Mouse (Mus musculus): Measurements from ENCODE around the gene Usp39. TPM values are rescaled to one million over a fixed set of nuclear protein-coding genes. Genes with fewer than 3 reads are reported as not detected.
A peak's percentile ranks its signal among the peaks of the same experiment; 100 is the strongest.

The Usp39 gene
- polyA plus RNA-seq (2015; fragmentation: Nextera tagmentation; extraction: Ambion mirVana): 38.2 and 42.6 TPM in 2 replicates

GRCm38 (mm10) chr6:72345074-72345567, at the start of gene Usp39:
TSS of gene Usp39 (minus strand) at chr6:72345184.
- H3K4me2 ChIP-seq (replicated peaks): peak within 1 kb of the TSS; percentile 83
- WGBS: under 1% methylated on average over 30 of the region's 30 CpGs
- peak within 1 kb of the TSS; percentile 51; the same call in 1 of the 2 replicates for H3K27ac ChIP-seq
- H3K9ac ChIP-seq: peak within 1 kb of the TSS; percentile 84
- peaks cover 17% of the 10 kb centered on the region for H3K4me1 ChIP-seq (replicated peaks)
- H3K4me3 ChIP-seq (replicated peaks): peak within 1 kb of the TSS; percentile 84
- peak; percentile 87 for ATAC-seq
- H3K9me3 ChIP-seq: no peaks in the 10 kb centered on the region
- peaks cover 7% of the 10 kb centered on the region; the same call in 1 of the 2 replicates for H3K36me3 ChIP-seq
- H3K27me3 ChIP-seq (replicated peaks): no peaks in the 10 kb centered on the region

DNA sequence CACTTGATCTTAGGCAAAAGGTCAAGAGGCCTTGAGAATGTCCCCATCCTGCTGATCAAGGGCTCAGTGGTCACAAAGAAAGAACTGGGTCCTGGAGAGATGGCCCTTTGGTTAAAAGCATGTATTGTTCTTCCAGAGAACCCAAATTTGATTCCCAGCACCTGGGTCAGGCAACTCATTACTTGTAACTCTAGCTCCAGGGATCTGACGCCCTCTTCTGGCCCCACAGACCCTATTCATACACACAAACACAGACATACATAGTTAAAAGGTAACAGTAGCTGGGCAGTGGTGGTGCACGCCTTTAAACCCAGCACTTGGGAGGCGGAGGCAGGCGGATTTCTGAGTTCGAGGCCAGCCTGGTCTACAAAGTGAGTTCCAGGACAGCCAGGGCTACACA, 47.4 kb upstream of the Usp39 start:
- Histone ChIP-seq H3K9ac (no peak overlapping the region), H3K4me2 (replicated peaks) (no peak overlapping the region), H3K27ac (no peak overlapping the region), H3K36me3 (no peaks in the 10 kb centered on the region), H3K4me1 (replicated peaks) (peaks cover 24% of the 10 kb centered on the region), H3K9me3 (no peaks in the 10 kb centered on the region), H3K27me3 (replicated peaks) (no peaks in the 10 kb centered on the region), H3K4me3 (replicated peaks) (no peak overlapping the region)
- no peak for ATAC-seq
- 91% methylated on average over 5 of the region's 5 CpGs for WGBS

DNA sequence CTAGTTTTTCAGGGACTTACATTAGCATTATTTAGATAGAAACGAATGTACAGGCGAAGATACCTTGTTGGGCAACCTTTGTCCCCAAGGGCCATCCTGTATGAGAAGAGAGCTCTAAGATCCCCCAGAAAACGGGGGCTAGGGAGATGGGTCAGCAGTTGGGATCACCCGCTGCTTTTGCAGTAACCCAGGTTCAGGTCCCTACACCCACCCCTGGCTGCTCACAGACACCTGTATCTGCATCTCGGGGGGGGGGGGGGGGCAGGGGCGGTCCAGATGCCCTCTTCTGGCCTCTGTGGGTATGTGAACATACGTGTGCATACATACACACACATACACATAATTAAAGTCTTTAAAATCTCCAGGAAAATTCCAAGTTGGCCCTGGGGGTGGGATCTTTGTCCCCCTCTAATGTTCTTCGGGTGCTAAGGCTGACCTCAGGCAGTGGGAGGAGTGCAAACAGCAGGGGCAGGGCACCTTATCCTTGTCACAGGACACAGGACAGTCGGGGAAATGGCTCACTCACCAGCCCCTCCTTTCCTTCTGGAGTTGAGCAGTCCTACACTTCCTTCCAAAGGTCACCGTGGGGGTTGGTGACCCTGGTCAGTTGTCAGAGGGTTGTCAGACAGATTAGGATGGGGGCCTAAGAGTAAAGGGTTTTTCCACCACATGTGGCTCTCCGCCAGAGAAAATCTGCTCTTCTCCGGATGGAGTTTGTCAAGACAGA, 46.0 kb upstream of the Usp39 start:
- peak overlapping the region; percentile 74 for H3K4me2 ChIP-seq (replicated peaks)
- H3K27ac ChIP-seq: peak overlapping the region; percentile 98
- peak overlapping the region; percentile 79 for H3K9ac ChIP-seq
- peaks cover 24% of the 10 kb centered on the region for H3K4me1 ChIP-seq (replicated peaks)
- no peaks in the 10 kb centered on the region for H3K27me3 ChIP-seq (replicated peaks)
- H3K36me3 ChIP-seq: 0 out of 2 replicates have a peak, but pooled peaks cover 4% of the 10 kb centered on the region
- 13% methylated on average over 12 of the region's 12 CpGs for WGBS
- ATAC-seq: peak; percentile 60
- no peaks in the 10 kb centered on the region for H3K9me3 ChIP-seq
- peak overlapping the region; percentile 60 for H3K4me3 ChIP-seq (replicated peaks)

- H3K36me3 ChIP-seq: peaks cover 6% of the 10 kb centered on the region; the same call in 1 of the 2 replicates
- H3K9me3 ChIP-seq: no peaks in the 10 kb centered on the region
- H3K4me1 ChIP-seq (replicated peaks): peaks cover 24% of the 10 kb centered on the region
- peak within 1 kb of the TSS; percentile 98 for H3K27ac ChIP-seq
- peak within 1 kb of the TSS; percentile 79 for H3K9ac ChIP-seq
- H3K4me2 ChIP-seq (replicated peaks): peak within 1 kb of the TSS; percentile 74
- H3K27me3 ChIP-seq (replicated peaks): no peaks in the 10 kb centered on the region
- ATAC-seq: peak; percentile 91
- under 1% methylated on average over 33 of the region's 33 CpGs for WGBS
- H3K4me3 ChIP-seq (replicated peaks): peak within 1 kb of the TSS; percentile 60
Measured at GRCm38 (mm10) chr6:72389941-72390771, 45.2 kb upstream of the Usp39 start, which contains the start of gene Vamp8. TSS of gene Vamp8 (minus strand) at chr6:72390703.

- H3K9ac ChIP-seq: peak overlapping the region; percentile 79
- H3K36me3 ChIP-seq: peaks cover 8% of the 10 kb centered on the region; the same call in 1 of the 2 replicates
- peak overlapping the region; percentile 98 for H3K27ac ChIP-seq
- H3K4me2 ChIP-seq (replicated peaks): peak overlapping the region; percentile 74
- H3K27me3 ChIP-seq (replicated peaks): no peaks in the 10 kb centered on the region
- peak overlapping the region; percentile 60 for H3K4me3 ChIP-seq (replicated peaks)
- 7% methylated on average over 13 of the region's 13 CpGs for WGBS
- H3K9me3 ChIP-seq: no peaks in the 10 kb centered on the region
- H3K4me1 ChIP-seq (replicated peaks): peaks cover 24% of the 10 kb centered on the region
- peak; percentile 84 for ATAC-seq
Measured at GRCm38 (mm10) chr6:72389471-72389940, 44.5 kb upstream of the Usp39 start.

- Histone ChIP-seq H3K9ac (peak overlapping the region; percentile 79; the same call in 1 of the 2 replicates), H3K9me3 (no peaks in the 10 kb centered on the region), H3K27ac (peak overlapping the region; percentile 98), H3K4me1 (replicated peaks) (peaks cover 24% of the 10 kb centered on the region), H3K4me2 (replicated peaks) (peak overlapping the region; percentile 74), H3K36me3 (peaks cover 8% of the 10 kb centered on the region; the same call in 1 of the 2 replicates), H3K4me3 (replicated peaks) (peak overlapping the region; percentile 60; the same call in 1 of the 2 replicates), H3K27me3 (replicated peaks) (no peaks in the 10 kb centered on the region)
- 75% methylated on average over 6 of the region's 6 CpGs for WGBS
- no peak for ATAC-seq
Measured at GRCm38 (mm10) chr6:72388791-72389329, 43.9 kb upstream of the Usp39 start.

GRCm38 (mm10) chr6:72388266-72388665, 43.3 kb upstream of the Usp39 start:
- H3K4me2 ChIP-seq (replicated peaks): peak overlapping the region; percentile 74
- no peak overlapping the region for H3K27ac ChIP-seq
- 0 out of 2 replicates have a peak overlapping the region, but pooled peaks have one; percentile 79 for H3K9ac ChIP-seq
- no peaks in the 10 kb centered on the region for H3K9me3 ChIP-seq
- H3K4me3 ChIP-seq (replicated peaks): no peak overlapping the region
- ATAC-seq: no peak
- H3K27me3 ChIP-seq (replicated peaks): no peaks in the 10 kb centered on the region
- WGBS: 67% methylated on average over 10 of the region's 10 CpGs
- H3K36me3 ChIP-seq: peaks cover 8% of the 10 kb centered on the region; the same call in 1 of the 2 replicates
- H3K4me1 ChIP-seq (replicated peaks): peaks cover 24% of the 10 kb centered on the region

DNA sequence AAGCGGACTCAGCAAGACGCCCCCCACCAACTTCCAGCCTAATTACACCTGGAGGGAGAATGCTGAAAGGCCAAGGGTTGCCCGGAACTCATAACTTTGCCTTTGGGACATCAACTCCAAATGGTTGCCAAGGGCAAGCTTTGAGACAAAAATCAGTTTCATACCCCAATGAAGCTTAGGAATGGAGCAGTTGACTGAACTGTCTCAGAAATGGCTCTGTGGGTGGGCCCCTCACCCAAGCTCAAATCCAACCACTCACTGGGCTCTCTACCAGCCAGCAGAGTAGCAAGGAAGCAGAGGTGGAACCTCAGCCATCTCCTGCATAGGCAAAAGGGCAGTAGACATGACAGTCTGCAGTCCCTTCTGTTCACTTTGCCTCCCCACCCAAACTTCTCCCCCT, 42.8 kb upstream of the Usp39 start:
- H3K4me3 ChIP-seq (replicated peaks): no peak overlapping the region
- no peaks in the 10 kb centered on the region for H3K9me3 ChIP-seq
- H3K9ac ChIP-seq: no peak overlapping the region
- WGBS: 84% methylated on average over 3 of the region's 3 CpGs
- no peak overlapping the region for H3K27ac ChIP-seq
- ATAC-seq: no peak
- peaks cover 8% of the 10 kb centered on the region; the same call in 1 of the 2 replicates for H3K36me3 ChIP-seq
- H3K27me3 ChIP-seq (replicated peaks): no peaks in the 10 kb centered on the region
- H3K4me1 ChIP-seq (replicated peaks): peaks cover 24% of the 10 kb centered on the region
- 0 out of 2 replicates have a peak overlapping the region, but pooled peaks have one; percentile 74 for H3K4me2 ChIP-seq (replicated peaks)

- no peaks in the 10 kb centered on the region for H3K27me3 ChIP-seq (replicated peaks)
- no peak overlapping the region for H3K4me3 ChIP-seq (replicated peaks)
- WGBS: 94% methylated on average over 2 of the region's 2 CpGs
- peaks cover 8% of the 10 kb centered on the region; the same call in 1 of the 2 replicates for H3K36me3 ChIP-seq
- H3K27ac ChIP-seq: no peak overlapping the region
- H3K9ac ChIP-seq: no peak overlapping the region
- H3K4me1 ChIP-seq (replicated peaks): peaks cover 24% of the 10 kb centered on the region
- no peak overlapping the region for H3K4me2 ChIP-seq (replicated peaks)
- H3K9me3 ChIP-seq: no peaks in the 10 kb centered on the region
- no peak for ATAC-seq
Measured at GRCm38 (mm10) chr6:72386561-72386960, 41.6 kb upstream of the Usp39 start.

DNA sequence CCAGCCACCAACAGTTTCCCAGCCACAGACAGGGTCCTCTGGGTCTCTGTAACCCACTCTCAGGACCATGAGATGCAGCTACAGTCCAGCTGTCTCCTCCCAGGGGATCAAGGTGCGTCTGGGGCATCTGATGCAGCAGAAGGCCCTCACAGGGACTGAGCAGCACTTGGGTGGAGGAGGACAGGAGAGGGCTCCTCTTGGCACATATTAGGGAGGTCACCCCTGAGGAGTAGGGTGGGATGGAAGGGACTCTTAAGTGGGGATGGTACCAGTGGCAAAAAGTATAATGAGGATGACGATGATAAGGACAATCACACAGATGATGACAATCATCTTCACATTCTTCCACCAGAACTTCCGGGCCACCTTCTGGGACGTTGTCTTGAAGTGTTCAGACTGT, 40.3 kb upstream of the Usp39 start:
- H3K4me3 ChIP-seq (replicated peaks): no peak overlapping the region
- H3K27ac ChIP-seq: no peak overlapping the region
- ATAC-seq: no peak
- peaks cover 8% of the 10 kb centered on the region; the same call in 1 of the 2 replicates for H3K36me3 ChIP-seq
- no peak overlapping the region for H3K4me2 ChIP-seq (replicated peaks)
- H3K4me1 ChIP-seq (replicated peaks): peaks cover 18% of the 10 kb centered on the region
- no peak overlapping the region for H3K9ac ChIP-seq
- 82% methylated on average over 4 of the region's 4 CpGs for WGBS
- H3K9me3 ChIP-seq: no peaks in the 10 kb centered on the region
- H3K27me3 ChIP-seq (replicated peaks): 0 out of 2 replicates have a peak, but pooled peaks cover 2% of the 10 kb centered on the region

DNA sequence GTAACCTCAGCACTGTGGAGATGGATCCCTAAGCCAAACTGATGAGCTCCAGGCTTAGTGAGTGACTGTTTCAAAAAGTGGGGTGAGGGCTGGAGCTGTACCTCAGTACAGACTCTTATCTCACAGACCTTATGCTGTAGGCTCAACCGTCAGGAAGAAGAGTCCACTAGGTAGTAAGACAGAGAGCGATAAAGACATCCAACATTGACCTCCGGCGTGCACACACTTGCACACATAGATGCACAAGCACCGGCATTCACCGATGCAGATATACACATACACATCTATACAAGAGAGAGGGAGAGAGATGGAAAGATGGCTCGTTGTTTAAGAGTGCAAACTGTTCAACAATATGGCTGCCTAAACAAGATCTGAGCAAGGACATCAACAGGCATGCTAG, 39.0 kb upstream of the Usp39 start:
- H3K4me3 ChIP-seq (replicated peaks): no peak overlapping the region
- ATAC-seq: no peak
- no peak overlapping the region for H3K9ac ChIP-seq
- peaks cover 16% of the 10 kb centered on the region for H3K4me1 ChIP-seq (replicated peaks)
- H3K27me3 ChIP-seq (replicated peaks): 0 out of 2 replicates have a peak, but pooled peaks cover 5% of the 10 kb centered on the region
- no peaks in the 10 kb centered on the region for H3K9me3 ChIP-seq
- H3K27ac ChIP-seq: no peak overlapping the region
- peaks cover 8% of the 10 kb centered on the region; the same call in 1 of the 2 replicates for H3K36me3 ChIP-seq
- WGBS: 95% methylated on average over 7 of the region's 7 CpGs
- H3K4me2 ChIP-seq (replicated peaks): no peak overlapping the region

Data from intestine, embryonic 15.5 days (tissue).